Mouse (Mus musculus): ENCODE results near the gene Gprin2. TPM values are rescaled to one million over a fixed set of nuclear protein-coding genes. Genes with fewer than 3 reads are reported as not detected.

Gprin2 gene
- total and polyA plus RNA-seq, 2 experiments, result 0.01 to 0.09 TPM

GRCm38 (mm10) chr14:34142316-34142715, 59.1 kb downstream of the Gprin2 start:
- no peak overlapping the region for H3K4me3 ChIP-seq (ENCODE audit: insufficient read depth, low read depth, low read length)
- no peak overlapping the region for H3K27ac ChIP-seq (replicated peaks; ENCODE audit: insufficient read depth, low read depth, low read length)
- WGBS, result 78% methylated on average over 1 of the region's 1 CpGs
- no peaks in the 10 kb centered on the region for H3K36me3 ChIP-seq (ENCODE audit: control insufficient read depth, insufficient read depth, low read length)
- H3K79me2 ChIP-seq (ENCODE audit: control insufficient read depth, insufficient read depth, low read length), result no peaks in the 10 kb centered on the region
- H3K4me1 ChIP-seq (ENCODE audit: control insufficient read depth, insufficient read depth, low read length), result no peaks in the 10 kb centered on the region
- DNase-seq (ENCODE audit: extremely low read depth, low read depth, low spot score), result no peak
- no peak for TF ChIP-seq CTCF (IDR thresholded peaks at IDR 0.05; ENCODE audit: low read depth, low read length)
- TF ChIP-seq POLR2A (IDR thresholded peaks at IDR 0.05; ENCODE audit: extremely low read depth, insufficient read depth, low read length), result no peak
- H3K27me3 ChIP-seq (ENCODE audit: control insufficient read depth, insufficient read depth, low read length), result no peaks in the 10 kb centered on the region; the same call in 1 of the 2 replicates
- no peak overlapping the region for H3K9ac ChIP-seq (ENCODE audit: low read depth, low read length)

GRCm38 (mm10) chr14:34139671-34140664, 61.5 kb downstream of the Gprin2 start:
- Histone ChIP-seq H3K4me1 (ENCODE audit: control insufficient read depth, insufficient read depth, low read length) (no peaks in the 10 kb centered on the region), H3K27me3 (ENCODE audit: control insufficient read depth, insufficient read depth, low read length) (no peaks in the 10 kb centered on the region; the same call in 1 of the 2 replicates), H3K79me2 (ENCODE audit: control insufficient read depth, insufficient read depth, low read length) (no peaks in the 10 kb centered on the region), H3K36me3 (ENCODE audit: control insufficient read depth, insufficient read depth, low read length) (no peaks in the 10 kb centered on the region), H3K9ac (ENCODE audit: low read depth, low read length) (no peak overlapping the region), H3K4me3 (ENCODE audit: insufficient read depth, low read depth, low read length) (no peak overlapping the region), H3K27ac (replicated peaks; ENCODE audit: insufficient read depth, low read depth, low read length) (no peak overlapping the region)
- 87% methylated on average over 15 of the region's 15 CpGs for WGBS
- no peak for TF ChIP-seq POLR2A (IDR thresholded peaks at IDR 0.05; ENCODE audit: extremely low read depth, insufficient read depth, low read length)
- TF ChIP-seq CTCF (IDR thresholded peaks at IDR 0.05; ENCODE audit: low read depth, low read length), result no peak
- no peak for DNase-seq (ENCODE audit: extremely low read depth, low read depth, low spot score)

Other genes with a start within 250 kb of the Gprin2 start
- gene Rbp3, start 247.7 kb downstream of the Gprin2 start, total RNA-seq (2014; rRNA removed), result not detected in 2 replicates
- not detected in 2 replicates for gene Rbp3, start 247.7 kb downstream of the Gprin2 start, polyA plus RNA-seq (2012; rRNA removed)
- under 0.01 TPM in 2 replicates for gene Zfp488, start 222.9 kb downstream of the Gprin2 start, total RNA-seq (2014; rRNA removed)
- not detected in 2 replicates for gene Zfp488, start 222.9 kb downstream of the Gprin2 start, polyA plus RNA-seq (2012; rRNA removed)
- gene Gm30083, start 186.5 kb downstream of the Gprin2 start, total RNA-seq (2014; rRNA removed), result not detected in 2 replicates
- not detected in 2 replicates for gene Gm30083, start 186.5 kb downstream of the Gprin2 start, polyA plus RNA-seq (2012; rRNA removed)
- not detected in 2 replicates for gene Gm5460, start 184.9 kb downstream of the Gprin2 start, total RNA-seq (2014; rRNA removed)
- gene Gm5460, start 184.9 kb downstream of the Gprin2 start, polyA plus RNA-seq (2012; rRNA removed), result not detected in 2 replicates
- not detected in 2 replicates for gene Antxrl, start 148.9 kb downstream of the Gprin2 start, total RNA-seq (2014; rRNA removed)
- gene Antxrl, start 148.9 kb downstream of the Gprin2 start, polyA plus RNA-seq (2012; rRNA removed), result not detected in 2 replicates
- gene Anxa8, start 115.7 kb downstream of the Gprin2 start, total RNA-seq (2014; rRNA removed), result 0.07 TPM in 1 of 2 replicates, not detected in the other
- not detected in 2 replicates for gene Anxa8, start 115.7 kb downstream of the Gprin2 start, polyA plus RNA-seq (2012; rRNA removed)
- gene A630023A22Rik, start 98.9 kb downstream of the Gprin2 start, total RNA-seq (2014; rRNA removed), result not detected in 2 replicates
- gene A630023A22Rik, start 98.9 kb downstream of the Gprin2 start, polyA plus RNA-seq (2012; rRNA removed), result not detected in 2 replicates
- gene Npy4r, start 49.2 kb downstream of the Gprin2 start, total RNA-seq (2014; rRNA removed), result under 0.01 TPM in 1 of 2 replicates, not detected in the other
- not detected in 2 replicates for gene Npy4r, start 49.2 kb downstream of the Gprin2 start, polyA plus RNA-seq (2012; rRNA removed)
- 0.07 and 0.09 TPM in 2 replicates for gene Syt15, start 17.9 kb upstream of the Gprin2 start, total RNA-seq (2014; rRNA removed)
- gene Syt15, start 17.9 kb upstream of the Gprin2 start, polyA plus RNA-seq (2012; rRNA removed), result 0.12 and 0.22 TPM in 2 replicates
- 25.4 and 36.4 TPM in 2 replicates for gene Shld2, start 108.8 kb upstream of the Gprin2 start, total RNA-seq (2014; rRNA removed)
- gene Shld2, start 108.8 kb upstream of the Gprin2 start, polyA plus RNA-seq (2012; rRNA removed), result 9.2 and 12.2 TPM in 2 replicates
- gene Glud1, start 109.1 kb upstream of the Gprin2 start, total RNA-seq (2014; rRNA removed), result 691 and 755 TPM in 2 replicates
- 633 and 710 TPM in 2 replicates for gene Glud1, start 109.1 kb upstream of the Gprin2 start, polyA plus RNA-seq (2012; rRNA removed)
- 56.3 and 66.7 TPM in 2 replicates for gene Fam25c, start 153.8 kb upstream of the Gprin2 start, total RNA-seq (2014; rRNA removed)
- gene Fam25c, start 153.8 kb upstream of the Gprin2 start, polyA plus RNA-seq (2012; rRNA removed), result 74.3 and 146 TPM in 2 replicates
- gene Sncg, start 173.1 kb upstream of the Gprin2 start, total RNA-seq (2014; rRNA removed), result 0.20 and 0.46 TPM in 2 replicates
- 0.11 and 0.45 TPM in 2 replicates for gene Sncg, start 173.1 kb upstream of the Gprin2 start, polyA plus RNA-seq (2012; rRNA removed)
- gene Mmrn2, start 173.8 kb upstream of the Gprin2 start, total RNA-seq (2014; rRNA removed), result 9.2 and 10.7 TPM in 2 replicates
- 3.0 and 3.4 TPM in 2 replicates for gene Mmrn2, start 173.8 kb upstream of the Gprin2 start, polyA plus RNA-seq (2012; rRNA removed)